Mouse (Mus musculus) gastrocnemius, postnatal 14 days (tissue): ENCODE measurements around the gene Dnajc19. TPM values are rescaled to one million over a fixed set of nuclear protein-coding genes. Genes with fewer than 3 reads are reported as not detected.

Experiments used
- DNase-seq: peaks from one replicate; pipeline ENCODE4 v3.0.0; 2021; ENCODE audit warnings: mixed read lengths
- intact Hi-C: fragments of 180-260 bp; cut with DNase I; formaldehyde crosslinking; loops from one replicate; pipeline ENCODE4 v1.15.1; 2025; ENCODE audit warnings: low total_unique reads
- total RNA-seq, 2 experiments: library from RNA; stranded (reverse); gene quantifications; 2 replicates each; pipeline ENCODE4 v1.2.3; 2021

The Dnajc19 gene
- total RNA-seq, 2 experiments from 2014 or later, result 124 to 127 TPM

DNA sequence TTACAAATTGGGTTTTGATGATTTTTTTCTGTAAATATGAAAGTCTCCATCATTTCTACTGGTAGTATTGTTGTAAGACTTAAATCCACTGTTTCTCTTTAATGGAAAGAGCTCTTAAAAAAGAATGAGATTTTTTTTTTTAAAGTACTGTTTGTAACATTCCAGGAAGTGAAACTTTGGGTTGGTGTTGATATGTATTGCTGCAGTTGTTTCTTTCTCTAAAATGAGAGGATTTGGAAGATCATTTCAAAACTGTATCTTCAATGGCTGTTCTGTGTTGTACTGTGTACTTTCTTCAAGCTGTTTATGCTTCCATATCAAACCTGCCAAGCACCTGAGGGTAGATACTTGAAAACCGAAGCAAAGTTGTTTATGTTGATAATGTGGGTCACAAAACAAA lies 46.3 kb downstream of the Dnajc19 start:
- DNase-seq, result no peak
- intact Hi-C loops, result no loop called here

GRCm38 (mm10) chr3:34033720-34034364 lies 47.3 kb downstream of the Dnajc19 start:
- intact Hi-C loops, result no loop called here

DNA sequence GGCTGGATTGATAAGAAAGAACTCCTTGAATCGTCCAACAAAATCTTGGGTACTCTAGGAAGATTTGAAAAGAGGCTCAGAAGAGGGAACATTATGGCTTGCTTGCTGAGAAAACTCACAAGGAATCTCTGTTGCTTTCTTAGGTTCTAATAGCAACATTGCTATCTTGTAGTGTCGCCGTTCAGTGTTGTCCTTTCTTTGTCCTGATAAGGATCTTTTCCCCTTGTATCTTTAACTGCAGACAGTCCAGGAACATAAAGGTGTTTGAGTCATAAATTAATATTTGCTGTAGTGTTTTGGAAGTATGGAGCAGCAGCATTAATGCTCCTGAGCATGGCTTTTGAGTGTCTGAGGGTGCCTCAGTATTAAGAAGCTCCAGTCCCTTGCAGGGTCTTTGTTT lies 50.5 kb downstream of the Dnajc19 start:
- no peak for DNase-seq

More at GRCm38 (mm10) chr3:34033720-34034364, 47.3 kb downstream of the Dnajc19 start:
- DNase-seq, result no peak

GRCm38 (mm10) chr3:34028935-34029334 lies 52.2 kb downstream of the Dnajc19 start:
- no peak for DNase-seq
- intact Hi-C loops, result no loop called here

More for the DNA sequence above, 50.5 kb downstream of the Dnajc19 start:
- intact Hi-C loops, result no loop called here

- no peak for DNase-seq
- intact Hi-C loops, result no loop called here
Observed at GRCm38 (mm10) chr3:34021259-34021828, 59.8 kb downstream of the Dnajc19 start.

GRCm38 (mm10) chr3:34020382-34021258 lies 60.5 kb downstream of the Dnajc19 start:
- DNase-seq, result peak; percentile 21
- intact Hi-C loops, result no loop called here

DNA sequence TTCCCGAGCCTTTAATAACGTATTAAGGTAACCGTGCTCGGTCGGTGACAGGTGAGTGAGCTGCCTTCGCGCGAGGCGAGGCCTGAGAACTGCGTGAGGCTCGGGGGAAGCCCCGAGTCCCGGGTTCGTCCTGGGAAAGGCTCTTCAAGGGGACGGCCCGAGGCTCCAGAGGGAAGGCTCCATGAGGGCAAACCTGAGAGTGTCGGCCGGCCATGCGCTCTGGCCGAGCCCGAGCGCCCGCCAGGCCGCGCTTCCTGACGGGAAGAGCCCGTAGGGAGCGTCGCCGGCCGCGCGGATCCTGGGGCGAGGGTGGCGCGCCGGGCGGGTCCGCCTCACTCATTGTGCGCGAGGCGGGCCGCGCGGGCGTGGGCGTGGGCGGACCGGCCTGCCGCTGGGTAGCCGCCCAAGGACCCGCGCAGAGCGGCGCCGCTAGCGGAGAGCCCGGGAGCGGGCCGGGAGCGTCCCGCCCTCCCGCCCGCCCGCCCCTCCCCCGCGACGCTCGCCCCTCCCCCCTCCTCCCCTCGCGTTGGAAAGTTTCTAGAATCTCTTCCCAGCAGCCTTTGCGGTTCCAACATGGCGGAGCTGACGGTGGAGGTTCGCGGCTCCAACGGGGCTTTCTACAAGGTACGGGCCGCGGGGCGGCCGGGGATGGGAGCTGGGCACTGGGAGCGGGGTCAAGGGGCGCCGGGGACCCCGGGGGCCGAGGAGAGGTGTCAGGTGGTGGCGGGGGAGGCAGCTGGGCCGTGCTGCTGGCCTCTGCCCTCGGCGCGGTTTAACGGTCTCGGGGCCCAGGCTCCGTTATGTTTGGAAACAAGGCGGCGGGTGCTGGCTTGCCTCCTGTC lies 61.4 kb downstream of the Dnajc19 start, which contains the start of gene Fxr1:
Fxr1 (plus strand) TSS at position 404 of the 842 bp plus-strand sequence.
- intact Hi-C loops, result no loop called here
- peak; percentile 88 for DNase-seq

GRCm38 (mm10) chr3:34008191-34008590 lies 72.9 kb downstream of the Dnajc19 start:
- no peak for DNase-seq
- intact Hi-C loops, result no loop called here

- intact Hi-C loops, result no loop called here
- DNase-seq, result no peak
Observed at GRCm38 (mm10) chr3:34007611-34008010, 73.5 kb downstream of the Dnajc19 start.

GRCm38 (mm10) chr3:34006824-34007223 lies 74.3 kb downstream of the Dnajc19 start:
- intact Hi-C loops, result no loop called here
- DNase-seq, result no peak

DNA sequence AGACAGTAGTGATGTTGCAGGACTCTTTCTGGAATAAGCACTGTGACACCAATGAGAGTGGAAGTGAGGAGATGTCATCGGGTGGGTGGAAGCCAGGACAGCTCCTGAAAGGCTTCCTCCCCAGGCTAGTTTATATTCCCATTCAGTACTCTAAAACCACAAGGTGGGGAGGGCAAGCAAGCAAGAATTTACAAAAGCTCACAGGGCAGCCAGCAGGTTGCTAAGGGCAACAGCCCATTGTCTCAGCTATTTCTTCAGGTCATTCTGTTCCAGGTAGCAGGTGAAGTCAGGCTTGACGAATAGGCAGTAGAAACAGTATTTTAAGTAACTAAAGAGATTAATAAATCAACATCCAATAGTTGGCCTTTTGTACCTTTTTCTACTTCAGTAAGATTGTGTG lies 74.8 kb downstream of the Dnajc19 start:
- intact Hi-C loops, result no loop called here
- no peak for DNase-seq

Other genes with a start within 250 kb of the Dnajc19 start
- under 1 TPM; 0.22 to 0.25 TPM for gene Ccdc39, start 237.0 kb downstream of the Dnajc19 start, total RNA-seq
- 100 to 1,000 TPM; 388 to 401 TPM for gene Fxr1, start 61.4 kb downstream of the Dnajc19 start, total RNA-seq